Mouse (Mus musculus) heart, embryonic 12.5 days (tissue): ENCODE data around the gene Ubash3b. TPM values are rescaled to one million over a fixed set of nuclear protein-coding genes. Genes with fewer than 3 reads are reported as not detected.
A peak's percentile ranks its signal among the peaks of the same experiment; 100 is the strongest.

Source experiments
- ATAC-seq: fragments of 200-750 bp; cut with Nextera tagmentation; 2 replicates; pipeline ENCODE4 v1.8.0; 2017; ENCODE audit warnings: moderate TSS enrichment, moderate library complexity; ENCODE audit not compliant: insufficient number of reproducible peaks, low FRiP score
- H3K27ac ChIP-seq: fragments of 300-500 bp; sonication (generic); 2 replicates; pipeline ENCODE4 v1.5.1; 2016; ENCODE audit warnings: mild to moderate bottlenecking, moderate library complexity; ENCODE audit not compliant: poor library complexity, severe bottlenecking
- H3K27me3 ChIP-seq: fragments of 300-500 bp; sonication (generic); replicated peaks from 2 replicates; pipeline ENCODE4 v1.6.1; 2016; ENCODE audit warnings: mild to moderate bottlenecking, moderate library complexity
- H3K36me3 ChIP-seq: fragments of 300-500 bp; sonication (generic); 2 replicates; pipeline ENCODE4 v1.6.1; 2016; ENCODE audit warnings: mild to moderate bottlenecking, moderate library complexity
- H3K4me1 ChIP-seq: fragments of 300-500 bp; sonication (generic); replicated peaks from 2 replicates; pipeline ENCODE4 v1.6.1; 2016; ENCODE audit warnings: mild to moderate bottlenecking
- H3K4me2 ChIP-seq: fragments of 300-500 bp; sonication (generic); 2 replicates; pipeline ENCODE4 v1.6.1; 2016; ENCODE audit warnings: mild to moderate bottlenecking, moderate library complexity
- H3K4me3 ChIP-seq: fragments of 300-500 bp; sonication (generic); 2 replicates; pipeline ENCODE4 v1.5.1; 2016; ENCODE audit warnings: mild to moderate bottlenecking
- H3K9ac ChIP-seq: fragments of 300-500 bp; sonication (generic); 2 replicates; pipeline ENCODE4 v1.6.1; 2016; ENCODE audit warnings: mild to moderate bottlenecking, moderate library complexity
- H3K9me3 ChIP-seq: fragments of 300-500 bp; sonication (generic); replicated peaks from 2 replicates; pipeline ENCODE4 v1.6.1; 2016; ENCODE audit warnings: mild to moderate bottlenecking, moderate library complexity
- WGBS: fragments of 180-500 bp; shearing (Covaris S2); methylation state at CpG from one replicate; pipeline ENCODE4 v1.1.7; 2016; 5-methylcytosine and 5-hydroxymethylcytosine counted together
- polyA plus RNA-seq: library from polyadenylated mRNA; unstranded; fragments of >200 nt; fragmentation: Nextera tagmentation; extraction: Ambion mirVana; gene quantifications from 2 replicates; pipeline ENCODE4 v1.2.1, GENCODE M21; 2016

Gene Ubash3b
- polyA plus RNA-seq, 1 experiment from 2014 or later: 13.3 TPM

- Histone ChIP-seq H3K4me3 (no peak overlapping the region), H3K9ac (no peak overlapping the region), H3K27ac (no peak overlapping the region), H3K4me1 (peaks cover 16% of the 10 kb centered on the region; the same call in 1 of the 2 replicates), H3K4me2 (no peak overlapping the region), H3K9me3 (peaks cover 3% of the 10 kb centered on the region; the same call in 1 of the 2 replicates), H3K27me3 (no peaks in the 10 kb centered on the region), H3K36me3 (no peaks in the 10 kb centered on the region)
- WGBS: 28% methylated on average over 9 of the region's 10 CpGs
- peak; percentile 20; the same call in 1 of the 2 replicates for ATAC-seq
These were observed 5.4 kb upstream of the Ubash3b start for GRCm38 (mm10) chr9:41166886-41167285.

DNA sequence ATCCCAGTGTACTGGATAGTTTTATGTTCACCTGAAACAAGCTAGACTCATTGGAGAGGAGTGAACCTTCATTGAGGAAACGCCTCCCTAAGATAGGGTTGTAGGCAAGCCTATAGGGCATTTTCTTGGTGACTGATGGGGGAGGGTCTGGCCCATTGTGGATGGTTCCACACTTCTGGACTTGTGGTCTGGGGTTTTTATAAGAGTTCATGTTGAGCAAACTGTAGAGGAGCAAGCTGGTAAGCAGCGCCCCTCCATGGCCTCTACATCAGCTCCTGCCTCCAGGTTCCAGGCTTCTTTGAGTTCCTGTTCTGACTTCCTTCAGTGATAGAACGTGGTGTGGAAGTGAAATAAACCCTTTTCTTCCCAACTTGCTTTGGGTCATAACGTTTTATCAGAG is 866 bp upstream of the Ubash3b start:
- no peak for ATAC-seq
- Histone ChIP-seq H3K27ac (no peak overlapping the region), H3K9ac (no peak overlapping the region), H3K4me2 (no peak overlapping the region), H3K4me3 (no peak overlapping the region), H3K27me3 (no peaks in the 10 kb centered on the region), H3K4me1 (peaks cover 7% of the 10 kb centered on the region), H3K9me3 (no peaks in the 10 kb centered on the region), H3K36me3 (no peaks in the 10 kb centered on the region)
- 72% methylated on average over 4 of the region's 4 CpGs for WGBS

GRCm38 (mm10) chr9:41160536-41161176 is 841 bp downstream of the Ubash3b start:
- no peak overlapping the region for H3K27ac ChIP-seq
- ATAC-seq: no peak

GRCm38 (mm10) chr9:41159223-41159622 is 2.3 kb downstream of the Ubash3b start:
- no peak overlapping the region for H3K4me3 ChIP-seq
- no peak overlapping the region for H3K27ac ChIP-seq
- H3K4me2 ChIP-seq: no peak overlapping the region
- no peaks in the 10 kb centered on the region for H3K27me3 ChIP-seq
- WGBS: 81% methylated on average over 2 of the region's 2 CpGs
- H3K9ac ChIP-seq: no peak overlapping the region
- no peaks in the 10 kb centered on the region for H3K36me3 ChIP-seq
- no peaks in the 10 kb centered on the region for H3K9me3 ChIP-seq
- peaks cover 7% of the 10 kb centered on the region for H3K4me1 ChIP-seq
- ATAC-seq: no peak

More at GRCm38 (mm10) chr9:41160536-41161176, 841 bp downstream of the Ubash3b start:
- Histone ChIP-seq H3K4me1 (peaks cover 7% of the 10 kb centered on the region), H3K9ac (no peak overlapping the region), H3K4me3 (no peak overlapping the region), H3K4me2 (no peak overlapping the region), H3K9me3 (no peaks in the 10 kb centered on the region), H3K27me3 (no peaks in the 10 kb centered on the region), H3K36me3 (no peaks in the 10 kb centered on the region)
- WGBS: 53% methylated on average over 7 of the region's 7 CpGs

DNA sequence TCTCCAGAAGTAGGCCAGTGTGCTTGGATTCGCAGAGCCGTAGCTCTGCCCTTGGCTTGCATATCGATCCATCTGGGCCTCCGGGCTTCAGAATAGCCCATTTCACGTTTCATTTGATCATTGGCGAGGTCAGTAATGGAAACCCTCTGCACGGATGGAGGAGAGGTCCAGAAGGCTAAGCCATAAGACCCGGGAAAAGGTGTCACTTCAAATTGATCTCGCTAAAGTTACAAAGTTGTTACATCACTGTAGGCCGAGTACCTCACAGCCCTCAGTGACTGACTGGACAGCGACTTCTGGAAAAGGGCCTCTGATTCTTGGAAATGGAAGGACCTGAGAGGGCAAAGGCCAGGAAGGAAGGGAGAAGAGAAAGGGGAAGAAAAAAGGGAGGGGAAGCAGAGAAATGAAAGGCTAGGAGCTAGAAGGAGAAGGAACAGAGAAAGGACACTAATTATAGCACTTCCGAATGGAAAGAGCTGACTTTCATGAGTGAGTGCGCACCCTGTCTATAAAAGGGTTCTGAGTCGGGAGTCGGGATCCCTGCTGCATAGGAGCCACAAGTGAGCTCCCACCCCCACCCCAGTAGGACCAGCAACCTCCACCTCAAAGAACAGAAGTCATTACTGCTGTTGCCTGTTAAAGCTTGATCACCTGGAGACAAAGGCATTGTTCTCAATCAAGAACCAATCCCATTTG is 3.5 kb downstream of the Ubash3b start:
- no peak for ATAC-seq
- H3K27ac ChIP-seq: no peak overlapping the region
- peak overlapping the region; percentile 85; the same call in 1 of the 2 replicates for H3K9ac ChIP-seq
- H3K27me3 ChIP-seq: no peaks in the 10 kb centered on the region
- H3K4me3 ChIP-seq: peak overlapping the region; percentile 82
- H3K4me2 ChIP-seq: peak overlapping the region; percentile 90
- WGBS: 20% methylated on average over 15 of the region's 15 CpGs
- peaks cover 17% of the 10 kb centered on the region for H3K4me1 ChIP-seq
- no peaks in the 10 kb centered on the region for H3K9me3 ChIP-seq
- no peaks in the 10 kb centered on the region for H3K36me3 ChIP-seq

GRCm38 (mm10) chr9:41157020-41157871 is 4.3 kb downstream of the Ubash3b start:
- peak; percentile 83 for ATAC-seq
- Histone ChIP-seq H3K4me2 (peak overlapping the region; percentile 90), H3K4me1 (peaks cover 25% of the 10 kb centered on the region), H3K27ac (peak overlapping the region; percentile 81), H3K9ac (peak overlapping the region; percentile 85), H3K36me3 (no peaks in the 10 kb centered on the region), H3K27me3 (no peaks in the 10 kb centered on the region), H3K9me3 (no peaks in the 10 kb centered on the region), H3K4me3 (peak overlapping the region; percentile 82)
- under 1% methylated on average over 81 of the region's 82 CpGs for WGBS

DNA sequence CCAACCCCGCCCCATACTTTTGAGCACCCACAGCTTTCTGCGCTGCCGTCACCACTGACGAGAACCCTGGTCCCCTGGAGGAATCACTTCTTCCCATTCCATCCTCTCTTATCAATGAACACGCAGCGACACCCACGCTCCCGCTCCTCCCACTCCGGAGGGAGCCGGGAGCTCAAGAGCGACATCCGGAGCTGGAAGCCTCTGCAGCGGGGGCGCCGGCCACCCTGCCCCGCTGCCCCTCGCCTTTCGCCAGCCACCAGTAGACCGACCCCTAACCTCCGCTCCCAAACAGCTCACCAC is 4.8 kb downstream of the Ubash3b start:
- Histone ChIP-seq H3K27ac (no peak overlapping the region), H3K36me3 (no peaks in the 10 kb centered on the region), H3K4me3 (peak overlapping the region; percentile 82), H3K9ac (peak overlapping the region; percentile 85), H3K27me3 (no peaks in the 10 kb centered on the region), H3K4me1 (peaks cover 29% of the 10 kb centered on the region), H3K9me3 (no peaks in the 10 kb centered on the region), H3K4me2 (peak overlapping the region; percentile 90)
- ATAC-seq: peak; percentile 37; the same call in 1 of the 2 replicates
- WGBS: under 1% methylated on average over 19 of the region's 20 CpGs

DNA sequence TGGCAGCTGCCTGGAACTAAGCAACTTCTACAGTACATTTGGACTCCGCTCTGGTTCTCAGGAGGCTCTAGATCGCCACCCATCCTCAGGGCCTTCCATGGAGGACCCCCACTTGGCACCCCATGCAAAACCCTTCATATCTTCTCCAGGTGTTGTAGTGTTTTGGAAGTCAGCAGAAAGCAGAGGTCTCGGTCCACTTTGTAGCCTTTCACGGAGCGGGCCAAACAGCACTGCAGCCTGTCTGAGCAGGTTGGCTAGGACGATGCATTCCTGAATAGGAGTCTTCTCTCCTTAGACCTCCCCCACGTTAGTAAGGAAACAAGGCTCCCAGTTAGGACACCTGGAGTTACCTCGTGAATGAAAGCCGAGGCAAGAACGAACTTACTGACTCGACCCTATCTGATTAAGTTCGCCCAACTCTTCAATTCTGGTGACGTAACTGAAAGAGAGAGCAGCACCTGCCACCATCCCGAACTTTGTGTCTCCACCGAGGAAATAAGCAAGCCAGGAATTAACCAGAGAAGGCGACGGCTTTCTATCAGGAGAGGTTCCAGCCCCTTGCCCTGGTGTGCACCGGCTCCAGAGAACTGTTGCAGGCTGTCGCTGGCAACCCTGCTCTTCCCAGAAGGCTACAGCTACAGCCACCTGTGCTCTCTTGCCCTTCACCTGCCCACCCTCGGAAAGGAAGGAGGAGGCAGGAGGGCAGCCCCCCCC is 5.3 kb downstream of the Ubash3b start:
- H3K4me3 ChIP-seq: peak overlapping the region; percentile 82
- H3K9ac ChIP-seq: peak overlapping the region; percentile 85
- peaks cover 34% of the 10 kb centered on the region for H3K4me1 ChIP-seq
- peak overlapping the region; percentile 90 for H3K4me2 ChIP-seq
- H3K36me3 ChIP-seq: no peaks in the 10 kb centered on the region
- H3K27ac ChIP-seq: no peak overlapping the region
- no peaks in the 10 kb centered on the region for H3K27me3 ChIP-seq
- no peaks in the 10 kb centered on the region for H3K9me3 ChIP-seq
- WGBS: 21% methylated on average over 20 of the region's 20 CpGs
- ATAC-seq: no peak

- no peaks in the 10 kb centered on the region for H3K36me3 ChIP-seq
- no peak overlapping the region for H3K27ac ChIP-seq
- 72% methylated on average over 1 of the region's 1 CpGs for WGBS
- no peak overlapping the region for H3K4me3 ChIP-seq
- no peaks in the 10 kb centered on the region for H3K9me3 ChIP-seq
- H3K4me2 ChIP-seq: no peak overlapping the region
- peaks cover 46% of the 10 kb centered on the region for H3K4me1 ChIP-seq
- no peak for ATAC-seq
- no peaks in the 10 kb centered on the region for H3K27me3 ChIP-seq
- H3K9ac ChIP-seq: no peak overlapping the region
These were observed 7.5 kb downstream of the Ubash3b start for GRCm38 (mm10) chr9:41153979-41154378.

- no peak for ATAC-seq
- H3K9me3 ChIP-seq: no peaks in the 10 kb centered on the region
- H3K4me1 ChIP-seq: peaks cover 47% of the 10 kb centered on the region
- H3K27ac ChIP-seq: peak overlapping the region; percentile 77
- no peaks in the 10 kb centered on the region for H3K36me3 ChIP-seq
- peak overlapping the region; percentile 28; the same call in 1 of the 2 replicates for H3K9ac ChIP-seq
- WGBS: 33% methylated on average over 5 of the region's 5 CpGs
- H3K27me3 ChIP-seq: no peaks in the 10 kb centered on the region
- H3K4me3 ChIP-seq: no peak overlapping the region
- H3K4me2 ChIP-seq: peak overlapping the region; percentile 12; the same call in 1 of the 2 replicates
These were observed 8.4 kb downstream of the Ubash3b start for GRCm38 (mm10) chr9:41153050-41153449.
